Mouse (Mus musculus) midbrain, embryonic 12.5 days (tissue): ENCODE data around the gene Ndfip2. TPM values are rescaled to one million over a fixed set of nuclear protein-coding genes. Genes with fewer than 3 reads are reported as not detected.

Experiments used
- ATAC-seq: fragments of 200-750 bp; cut with Nextera tagmentation; 2 replicates; pipeline ENCODE4 v1.8.0; 2017; ENCODE audit warnings: low read depth, moderate TSS enrichment, moderate library complexity; ENCODE audit not compliant: low FRiP score
- H3K27ac ChIP-seq: fragments of 300-500 bp; sonication (generic); replicated peaks from 2 replicates; pipeline ENCODE4 v1.5.1; 2016; ENCODE audit warnings: mild to moderate bottlenecking
- H3K27me3 ChIP-seq: fragments of 300-500 bp; sonication (generic); 2 replicates; pipeline ENCODE4 v1.6.1; 2016; ENCODE audit warnings: mild to moderate bottlenecking
- H3K36me3 ChIP-seq: fragments of 300-500 bp; sonication (generic); 2 replicates; pipeline ENCODE4 v1.6.1; 2016
- H3K4me1 ChIP-seq: fragments of 300-500 bp; sonication (generic); 2 replicates; pipeline ENCODE4 v1.6.1; 2016
- H3K4me2 ChIP-seq: fragments of 300-500 bp; sonication (generic); replicated peaks from 2 replicates; pipeline ENCODE4 v1.6.1; 2016; ENCODE audit warnings: mild to moderate bottlenecking, moderate library complexity
- H3K4me3 ChIP-seq: fragments of 300-500 bp; sonication (generic); 2 replicates; pipeline ENCODE4 v1.5.1; 2016; ENCODE audit warnings: mild to moderate bottlenecking
- H3K9ac ChIP-seq: fragments of 300-500 bp; sonication (generic); replicated peaks from 2 replicates; pipeline ENCODE4 v1.6.1; 2016; ENCODE audit warnings: mild to moderate bottlenecking, moderate library complexity
- H3K9me3 ChIP-seq: fragments of 300-500 bp; sonication (generic); 2 replicates; pipeline ENCODE4 v1.6.1; 2016; ENCODE audit warnings: mild to moderate bottlenecking
- WGBS: fragments of 180-500 bp; shearing (Covaris S2); methylation state at CpG from one replicate; pipeline ENCODE4 v1.1.7; 2016; 5-methylcytosine and 5-hydroxymethylcytosine counted together
- polyA plus RNA-seq: library from polyadenylated mRNA; unstranded; fragments of >200 nt; fragmentation: Nextera tagmentation; extraction: Ambion mirVana; gene quantifications from 2 replicates; pipeline ENCODE4 v1.2.1, GENCODE M21; 2016

The Ndfip2 gene
- polyA plus RNA-seq, 1 experiment from 2014 or later, result 75.3 TPM

DNA sequence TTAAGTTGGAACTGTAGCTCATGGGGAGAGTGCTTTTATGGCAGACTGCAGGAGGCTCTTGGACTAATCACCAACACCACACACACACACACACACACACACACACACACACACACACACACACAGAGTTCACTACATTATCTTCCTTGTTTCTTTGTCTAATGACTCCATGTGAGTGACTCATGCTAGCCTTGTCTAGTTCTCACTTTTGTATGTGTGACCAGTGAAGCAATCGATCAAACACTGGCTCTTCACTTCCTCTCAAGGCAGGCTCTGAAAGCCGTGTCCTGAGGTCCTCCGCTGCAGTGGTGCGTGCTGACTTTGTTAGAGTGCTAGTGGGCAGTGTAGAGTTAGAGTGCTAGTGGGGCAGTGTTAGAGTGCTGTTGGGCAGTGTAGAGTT, 30.2 kb downstream of the Ndfip2 start:
- H3K4me3 ChIP-seq, result no peak overlapping the region
- H3K9me3 ChIP-seq, result no peaks in the 10 kb centered on the region
- ATAC-seq, result no peak
- WGBS, result 98% methylated on average over 4 of the region's 4 CpGs
- H3K27ac ChIP-seq, result no peak overlapping the region
- H3K27me3 ChIP-seq, result no peaks in the 10 kb centered on the region
- no peak overlapping the region for H3K4me2 ChIP-seq
- H3K9ac ChIP-seq, result no peak overlapping the region
- no peaks in the 10 kb centered on the region for H3K4me1 ChIP-seq
- peaks cover 16% of the 10 kb centered on the region for H3K36me3 ChIP-seq

DNA sequence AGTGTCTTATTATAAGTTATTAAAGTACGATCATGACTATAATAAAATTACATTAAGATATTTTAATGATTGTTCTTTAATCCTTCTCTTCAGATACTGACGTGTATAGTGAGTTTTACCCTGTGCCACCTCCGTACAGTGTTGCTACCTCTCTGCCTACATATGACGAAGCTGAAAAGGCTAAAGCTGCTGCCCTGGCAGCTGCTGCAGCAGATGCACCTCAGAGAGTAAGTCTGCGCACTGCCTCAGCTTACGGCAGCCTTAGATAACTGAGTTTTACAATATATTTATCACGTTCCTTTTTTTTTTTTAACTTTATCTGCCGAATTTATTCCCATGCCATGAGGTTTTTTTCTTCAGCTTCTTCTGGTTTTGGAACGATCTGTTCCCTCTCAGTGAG, 33.8 kb downstream of the Ndfip2 start:
- Histone ChIP-seq H3K4me2 (no peak overlapping the region), H3K9me3 (no peaks in the 10 kb centered on the region), H3K27me3 (no peaks in the 10 kb centered on the region), H3K36me3 (peaks cover 16% of the 10 kb centered on the region), H3K27ac (no peak overlapping the region), H3K9ac (no peak overlapping the region), H3K4me3 (no peak overlapping the region), H3K4me1 (no peaks in the 10 kb centered on the region)
- ATAC-seq, result no peak
- WGBS, result 94% methylated on average over 9 of the region's 9 CpGs

DNA sequence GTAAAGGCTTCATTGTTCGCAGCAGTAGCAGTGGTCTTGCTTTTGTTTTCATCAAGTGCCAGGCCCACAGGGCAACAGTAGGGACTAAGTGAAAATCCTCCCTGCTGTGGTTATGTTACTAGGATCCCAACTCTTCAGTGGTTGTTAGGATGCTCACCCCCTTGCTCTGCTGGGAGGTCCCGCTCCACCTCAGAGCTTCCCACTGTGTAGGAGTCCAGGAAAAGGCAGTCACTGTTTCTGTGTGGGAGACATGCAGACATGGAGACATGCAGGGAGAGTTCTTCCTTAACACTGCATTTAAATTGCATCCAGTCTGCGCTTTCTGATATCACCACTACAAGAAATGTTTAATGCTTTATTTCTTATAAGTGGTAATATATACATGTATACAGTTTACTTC, 35.4 kb downstream of the Ndfip2 start:
- WGBS, result 84% methylated on average over 3 of the region's 3 CpGs
- H3K9me3 ChIP-seq, result no peaks in the 10 kb centered on the region
- no peak overlapping the region for H3K4me2 ChIP-seq
- no peak overlapping the region for H3K27ac ChIP-seq
- H3K4me3 ChIP-seq, result no peak overlapping the region
- no peaks in the 10 kb centered on the region for H3K4me1 ChIP-seq
- H3K36me3 ChIP-seq, result peaks cover 22% of the 10 kb centered on the region
- no peak for ATAC-seq
- H3K27me3 ChIP-seq, result no peaks in the 10 kb centered on the region
- H3K9ac ChIP-seq, result no peak overlapping the region

DNA sequence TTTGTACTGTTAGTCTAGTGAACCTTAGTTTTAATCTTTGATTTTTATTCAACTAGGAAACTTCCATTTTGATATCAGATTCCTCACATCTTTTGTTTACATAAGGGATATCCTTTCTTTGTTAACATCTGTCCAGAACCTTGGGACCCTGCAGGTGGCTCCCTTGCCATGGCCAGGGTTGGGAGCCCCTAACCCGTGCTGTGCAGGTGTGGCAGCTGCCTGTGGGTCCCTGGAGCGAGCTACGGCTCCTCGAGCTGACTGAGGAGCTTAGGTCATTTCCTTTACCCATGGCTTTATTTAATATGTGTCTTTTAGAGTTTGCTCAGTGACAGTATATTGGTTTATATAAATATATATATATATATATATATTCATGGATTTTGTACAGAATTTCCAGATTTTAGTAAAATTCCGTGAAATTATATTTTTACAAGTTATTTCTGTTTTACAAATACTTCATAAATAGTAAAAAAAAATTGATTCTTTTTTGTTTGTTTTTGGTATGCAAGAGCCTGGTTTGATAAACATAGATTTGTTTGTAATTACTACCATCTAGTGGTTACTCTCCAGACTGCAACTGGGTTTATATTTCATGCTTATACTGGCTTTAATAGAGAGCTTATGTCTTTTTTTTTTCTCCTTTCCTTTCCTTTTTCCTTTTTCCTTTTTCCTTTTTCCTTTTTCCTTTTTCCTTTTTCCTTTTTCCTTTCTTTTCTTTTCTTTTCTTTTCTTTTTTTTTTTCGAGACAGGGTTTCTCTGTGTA, 37.6 kb downstream of the Ndfip2 start:
- Histone ChIP-seq H3K4me1 (no peaks in the 10 kb centered on the region), H3K9ac (no peak overlapping the region), H3K27me3 (no peaks in the 10 kb centered on the region), H3K36me3 (peaks cover 22% of the 10 kb centered on the region), H3K27ac (no peak overlapping the region), H3K4me2 (no peak overlapping the region), H3K9me3 (no peaks in the 10 kb centered on the region), H3K4me3 (no peak overlapping the region)
- ATAC-seq, result peak; percentile 49; the same call in 1 of the 2 replicates
- WGBS, result 68% methylated on average over 6 of the region's 6 CpGs

DNA sequence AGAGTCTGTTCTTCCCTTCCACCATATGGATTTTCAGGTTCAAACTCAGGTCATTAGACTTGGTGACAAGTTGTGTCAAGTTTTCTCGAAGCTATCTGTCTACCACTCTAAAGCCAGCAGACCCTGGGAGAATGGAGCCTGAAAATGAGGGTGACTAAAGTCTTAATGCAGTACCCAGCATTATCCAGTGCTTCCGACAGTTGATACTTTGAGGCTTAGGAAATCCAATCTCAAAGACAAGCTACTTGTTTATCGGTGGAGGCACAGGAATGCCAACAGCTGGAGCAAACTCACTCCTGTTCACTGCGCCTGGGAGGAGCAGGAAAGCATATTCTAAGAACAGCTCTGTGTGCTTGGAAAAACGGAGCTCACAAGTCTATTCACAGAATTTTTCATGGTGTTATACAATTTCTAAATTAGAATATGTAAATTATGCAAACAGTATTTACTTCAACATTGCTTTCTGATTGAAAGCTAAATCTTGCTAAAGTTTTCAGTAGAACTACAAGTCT, 41.4 kb downstream of the Ndfip2 start:
- 80% methylated on average over 5 of the region's 5 CpGs for WGBS
- Histone ChIP-seq H3K27me3 (no peaks in the 10 kb centered on the region), H3K4me3 (no peak overlapping the region), H3K4me2 (no peak overlapping the region), H3K4me1 (no peaks in the 10 kb centered on the region), H3K36me3 (peaks cover 6% of the 10 kb centered on the region; the same call in 1 of the 2 replicates), H3K9ac (no peak overlapping the region), H3K9me3 (no peaks in the 10 kb centered on the region), H3K27ac (no peak overlapping the region)
- no peak for ATAC-seq

DNA sequence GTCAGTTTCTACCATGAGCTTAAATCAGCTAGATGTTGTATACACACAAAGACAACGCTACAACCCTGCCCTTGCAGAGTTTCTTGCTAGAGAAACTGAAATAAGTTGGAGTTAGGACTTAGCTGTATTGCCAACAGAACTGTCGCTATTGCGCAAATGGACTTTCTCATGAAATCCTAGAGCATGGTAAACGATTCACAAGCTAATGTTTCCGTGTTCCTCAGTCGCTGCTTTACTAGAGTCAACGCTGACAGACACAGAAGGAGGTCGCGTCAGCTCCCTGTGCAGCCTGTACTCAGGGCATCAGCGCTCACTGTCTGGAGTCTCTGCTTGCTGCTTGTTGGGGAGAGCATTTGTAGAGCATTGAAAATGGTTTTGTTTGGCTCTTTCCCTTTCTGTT, 42.2 kb downstream of the Ndfip2 start:
- Histone ChIP-seq H3K4me3 (no peak overlapping the region), H3K27ac (no peak overlapping the region), H3K27me3 (no peaks in the 10 kb centered on the region), H3K36me3 (peaks cover 6% of the 10 kb centered on the region; the same call in 1 of the 2 replicates), H3K9me3 (no peaks in the 10 kb centered on the region), H3K4me2 (no peak overlapping the region), H3K9ac (no peak overlapping the region), H3K4me1 (no peaks in the 10 kb centered on the region)
- 71% methylated on average over 10 of the region's 10 CpGs for WGBS
- no peak for ATAC-seq

DNA sequence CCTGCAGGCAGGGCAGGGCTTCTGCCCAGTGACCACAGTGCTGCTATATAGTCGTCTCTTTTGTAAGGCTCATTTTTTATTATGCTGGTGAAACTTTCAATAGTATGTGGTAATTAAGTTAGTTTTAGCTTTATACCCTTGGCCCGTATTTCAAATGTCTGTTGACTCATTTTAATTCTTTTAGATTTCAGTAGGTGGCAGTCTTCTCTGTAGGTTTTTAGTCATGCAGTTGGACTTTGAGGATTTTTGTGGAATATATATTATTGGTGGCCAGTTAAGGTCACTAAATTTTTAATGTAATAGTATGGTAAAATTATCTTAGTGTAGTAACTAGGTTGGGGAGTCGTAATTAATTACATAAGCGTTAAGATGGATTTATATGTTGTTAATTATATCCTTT, 44.3 kb downstream of the Ndfip2 start:
- WGBS, result 75% methylated on average over 4 of the region's 4 CpGs
- H3K9ac ChIP-seq, result no peak overlapping the region
- no peak overlapping the region for H3K4me2 ChIP-seq
- H3K27ac ChIP-seq, result no peak overlapping the region
- H3K4me3 ChIP-seq, result no peak overlapping the region
- H3K9me3 ChIP-seq, result no peaks in the 10 kb centered on the region
- H3K4me1 ChIP-seq, result no peaks in the 10 kb centered on the region
- no peaks in the 10 kb centered on the region for H3K27me3 ChIP-seq
- no peak for ATAC-seq
- H3K36me3 ChIP-seq, result peaks cover 3% of the 10 kb centered on the region; the same call in 1 of the 2 replicates

DNA sequence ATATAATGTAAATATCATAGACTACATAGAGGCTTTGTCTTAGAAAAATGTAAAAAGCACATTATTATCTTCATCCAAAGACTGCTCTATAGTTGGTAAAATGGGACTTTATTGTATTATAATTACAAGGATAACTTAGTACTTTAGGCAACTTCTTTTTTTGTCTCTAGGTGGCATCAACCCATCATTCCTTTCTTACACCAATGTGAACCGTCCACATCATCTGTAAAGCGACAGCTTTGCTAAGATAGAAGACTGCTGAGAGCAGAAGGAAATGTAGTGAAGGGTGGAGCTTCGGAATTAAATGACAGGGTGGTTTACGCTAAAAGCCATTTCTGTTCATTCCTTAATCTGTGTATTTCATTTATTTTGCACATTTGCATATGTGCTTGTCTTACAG, 49.3 kb downstream of the Ndfip2 start:
- 90% methylated on average over 4 of the region's 4 CpGs for WGBS
- Histone ChIP-seq H3K4me3 (no peak overlapping the region), H3K4me1 (no peaks in the 10 kb centered on the region), H3K27me3 (no peaks in the 10 kb centered on the region), H3K4me2 (no peak overlapping the region), H3K27ac (no peak overlapping the region), H3K9ac (no peak overlapping the region), H3K36me3 (peaks cover 12% of the 10 kb centered on the region), H3K9me3 (no peaks in the 10 kb centered on the region)
- ATAC-seq, result no peak

DNA sequence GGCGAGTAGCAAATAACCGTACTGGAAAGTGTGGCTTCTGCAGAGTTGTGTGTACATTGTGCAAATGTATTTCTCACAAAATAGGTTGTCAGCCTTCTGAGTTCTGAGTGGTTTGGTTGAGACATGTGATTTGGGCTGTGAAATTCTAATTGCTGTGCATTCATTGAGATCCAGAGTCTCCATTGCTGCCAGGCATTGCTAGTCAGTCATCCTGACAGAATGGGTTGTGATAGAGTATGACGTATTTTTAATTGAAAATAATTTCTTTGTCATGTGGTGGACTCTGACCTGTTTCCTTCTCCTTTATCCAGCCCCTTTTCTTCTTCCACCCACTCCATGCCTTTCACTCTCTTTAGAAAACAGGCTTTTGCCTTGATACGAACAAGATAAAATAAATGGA, 54.0 kb downstream of the Ndfip2 start:
- no peak for ATAC-seq
- Histone ChIP-seq H3K27me3 (no peaks in the 10 kb centered on the region), H3K9ac (no peak overlapping the region), H3K4me3 (no peak overlapping the region), H3K27ac (no peak overlapping the region), H3K36me3 (peaks cover 12% of the 10 kb centered on the region), H3K4me2 (no peak overlapping the region), H3K4me1 (no peaks in the 10 kb centered on the region), H3K9me3 (no peaks in the 10 kb centered on the region)
- 85% methylated on average over 4 of the region's 4 CpGs for WGBS

DNA sequence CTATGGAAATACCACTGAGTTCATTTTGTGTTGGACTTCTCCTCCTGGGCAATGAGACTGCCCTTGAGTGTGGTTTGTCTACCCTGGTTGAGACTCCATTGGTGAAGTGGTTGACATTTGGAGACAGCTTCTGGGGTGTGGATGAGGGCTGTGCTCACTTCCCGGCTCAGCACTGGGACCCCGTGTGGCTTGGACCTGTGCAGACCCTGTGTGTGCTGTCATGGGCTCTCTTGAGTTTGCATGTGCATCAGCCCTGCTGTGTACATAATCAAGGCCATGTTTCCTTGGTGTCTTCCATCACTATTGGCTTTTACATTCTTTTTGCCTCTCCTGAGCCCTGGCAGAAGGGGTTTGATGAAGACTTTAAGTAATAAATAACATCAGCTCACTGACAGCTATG, 54.6 kb downstream of the Ndfip2 start:
- no peak for ATAC-seq
- no peaks in the 10 kb centered on the region for H3K4me1 ChIP-seq
- H3K9me3 ChIP-seq, result no peaks in the 10 kb centered on the region
- H3K27me3 ChIP-seq, result no peaks in the 10 kb centered on the region
- H3K36me3 ChIP-seq, result peaks cover 9% of the 10 kb centered on the region
- H3K27ac ChIP-seq, result no peak overlapping the region
- 94% methylated on average over 2 of the region's 2 CpGs for WGBS
- H3K4me2 ChIP-seq, result no peak overlapping the region
- no peak overlapping the region for H3K9ac ChIP-seq
- no peak overlapping the region for H3K4me3 ChIP-seq

DNA sequence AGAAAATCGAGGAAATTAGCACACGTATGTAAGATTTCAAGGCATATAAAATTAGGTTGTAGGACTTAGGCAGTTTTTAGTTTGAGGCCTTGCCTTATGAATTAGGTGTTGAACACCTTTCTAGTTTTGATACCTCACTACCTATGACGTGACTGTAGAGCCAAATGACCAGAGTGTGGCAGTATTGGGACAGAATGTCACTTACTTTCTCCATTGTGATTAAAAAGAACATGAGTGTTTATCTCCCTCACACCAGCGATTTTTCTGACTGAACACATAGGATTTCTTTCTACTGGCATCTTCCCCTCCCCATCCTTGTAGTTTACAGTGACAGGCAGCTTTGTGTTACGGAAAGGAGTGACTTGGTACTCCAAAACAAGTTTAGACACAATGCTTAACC, 55.5 kb downstream of the Ndfip2 start:
- H3K4me3 ChIP-seq, result no peak overlapping the region
- no peaks in the 10 kb centered on the region for H3K27me3 ChIP-seq
- H3K4me2 ChIP-seq, result no peak overlapping the region
- no peak overlapping the region for H3K9ac ChIP-seq
- no peak overlapping the region for H3K27ac ChIP-seq
- WGBS, result 45% methylated on average over 5 of the region's 5 CpGs
- peaks cover 8% of the 10 kb centered on the region; the same call in 1 of the 2 replicates for H3K36me3 ChIP-seq
- no peaks in the 10 kb centered on the region for H3K4me1 ChIP-seq
- no peaks in the 10 kb centered on the region for H3K9me3 ChIP-seq
- 0 out of 2 replicates have a peak, but pooled peaks have one; percentile 49 for ATAC-seq

DNA sequence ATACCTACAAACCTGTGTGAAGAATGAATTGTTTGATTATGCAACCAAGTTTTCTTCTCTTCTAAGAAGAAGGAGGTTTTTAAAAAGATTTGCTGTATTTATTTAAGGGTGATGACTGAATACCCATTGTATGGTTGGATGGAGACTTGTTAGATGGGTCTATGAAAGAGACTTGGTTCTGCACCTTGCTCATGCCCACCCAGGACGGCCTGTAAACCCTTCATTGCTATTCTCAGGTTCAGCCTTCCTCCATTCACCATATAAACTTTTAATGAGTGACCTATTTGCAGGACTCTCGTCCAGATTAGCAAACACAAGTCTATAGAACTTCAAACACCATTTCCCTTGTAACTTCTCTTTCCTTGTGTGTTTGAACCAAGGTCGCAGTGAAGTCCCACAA, 63.3 kb downstream of the Ndfip2 start:
- 86% methylated on average over 3 of the region's 3 CpGs for WGBS

DNA sequence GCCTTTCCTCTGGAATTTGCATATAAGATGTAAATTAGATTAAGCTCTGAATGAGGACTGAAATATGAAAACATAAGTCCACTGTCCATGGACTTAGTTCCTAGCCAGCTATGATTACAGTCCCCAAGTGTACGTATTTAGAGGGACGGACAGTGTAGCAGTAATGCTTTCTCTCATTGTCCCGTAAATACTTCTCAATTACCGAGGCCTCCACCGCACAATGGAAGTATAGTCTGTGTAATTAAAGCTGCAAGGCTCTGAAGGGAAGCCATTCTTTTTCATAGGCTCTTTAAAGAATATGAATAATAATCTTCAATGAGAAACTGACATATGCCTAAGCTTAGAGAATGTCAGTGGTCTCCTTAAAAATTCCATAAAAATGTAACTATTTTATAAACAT, 64.5 kb downstream of the Ndfip2 start:
- Histone ChIP-seq H3K4me3 (no peak overlapping the region), H3K27me3 (no peaks in the 10 kb centered on the region), H3K9me3 (no peaks in the 10 kb centered on the region), H3K27ac (no peak overlapping the region), H3K4me1 (no peaks in the 10 kb centered on the region), H3K4me2 (no peak overlapping the region), H3K36me3 (no peaks in the 10 kb centered on the region), H3K9ac (no peak overlapping the region)
- ATAC-seq, result no peak
- WGBS, result 80% methylated on average over 5 of the region's 5 CpGs

More for the DNA sequence above, 63.3 kb downstream of the Ndfip2 start:
- Histone ChIP-seq H3K27ac (no peak overlapping the region), H3K4me3 (no peak overlapping the region), H3K36me3 (no peaks in the 10 kb centered on the region), H3K4me2 (no peak overlapping the region), H3K4me1 (no peaks in the 10 kb centered on the region), H3K27me3 (no peaks in the 10 kb centered on the region), H3K9me3 (no peaks in the 10 kb centered on the region), H3K9ac (no peak overlapping the region)
- no peak for ATAC-seq
